12 mouse cellular contexts compared by ENCODE assay signal in genomic region chr13:83074219-83074965, GRCm38 (mm10).
DNase-seq lines count a peak whose midpoint lies in the region; ATAC-seq and TF ChIP-seq lines count a peak whose summit lies in the region.
"Had no signal": no experiment of that assay in that cellular context is flagged by ENCODE, and none has a peak within 500 bp of the region (broad histone marks: within the 10 kb centered on the region; RNA-seq: fewer than 3 reads in every experiment).

No protein-coding gene starts in this region.

- no peak for ATAC-seq in heart, embryonic 11.5 days (replicated peaks; ENCODE audit: insufficient number of reproducible peaks, low FRiP score, low TSS enrichment)
- no peak for ATAC-seq in lung, embryonic 14.5 days (ENCODE audit: insufficient read depth)
- ATAC-seq in common myeloid progenitor, adult 5-6 weeks (replicated peaks; ENCODE audit: low read depth, poor library complexity, severe bottlenecking) = peak; percentile 85
- ATAC-seq: intestine, embryonic 16.5 days had no signal

- peak; percentile 89 for DNase-seq in heart, adult 11 months
- peak; percentile 40 for DNase-seq in lung, embryonic 14.5 days
- no peak for DNase-seq in lung, adult 2 months
- peak; percentile 12 to 62 for DNase-seq in monocyte, adult 2 months (ENCODE audit: low read depth in 1 of 2, low spot score in 2 of 2)
- DNase-seq in adrenal gland, postnatal 10 days = no peak
- no peak for DNase-seq in left cerebral cortex, postnatal 4 days
- DNase-seq: cerebellum, adult 9-10 months had no signal

- H3K36me3 ChIP-seq in heart, embryonic 11.5 days (ENCODE audit: control insufficient read depth, insufficient read depth, low read length) = no peaks in the 10 kb centered on the region
- no peaks in the 10 kb centered on the region for H3K36me3 ChIP-seq in lung, embryonic 14.5 days (ENCODE audit: insufficient read depth)
- H3K36me3 ChIP-seq: hindbrain, embryonic 10.5 days; limb, embryonic 10.5 days had no signal

- H3K4me1 ChIP-seq in heart, embryonic 11.5 days (ENCODE audit: control insufficient read depth, insufficient read depth, low read length) = no peaks in the 10 kb centered on the region
- no peaks in the 10 kb centered on the region for H3K4me1 ChIP-seq in lung, embryonic 14.5 days (ENCODE audit: insufficient read depth)
- H3K4me1 ChIP-seq in lung, adult 2 months (ENCODE audit: control insufficient read depth, insufficient read depth, low read length) = no peaks in the 10 kb centered on the region
- H3K4me1 ChIP-seq: hindbrain, embryonic 10.5 days; limb, embryonic 10.5 days had no signal

- no peaks in the 10 kb centered on the region for H3K9me3 ChIP-seq in heart, embryonic 11.5 days (replicated peaks; ENCODE audit: control insufficient read depth, low read length)
- H3K9me3 ChIP-seq in lung, embryonic 14.5 days (ENCODE audit: low read depth, low read length) = no peaks in the 10 kb centered on the region
- H3K9me3 ChIP-seq: hindbrain, embryonic 10.5 days; limb, embryonic 10.5 days had no signal

- no peak overlapping the region for H3K27ac ChIP-seq in heart, embryonic 11.5 days (ENCODE audit: low read depth, low read length)
- H3K27ac ChIP-seq in lung, embryonic 14.5 days (ENCODE audit: low read depth) = no peak overlapping the region
- H3K27ac ChIP-seq: hindbrain, embryonic 10.5 days; limb, embryonic 10.5 days had no signal

- TF ChIP-seq POLR2A in lung, adult 2 months (IDR thresholded peaks at IDR 0.05; ENCODE audit: borderline replicate concordance, extremely low read depth, low read depth, low read length) = no peak

- no peak overlapping the region for H3K9ac ChIP-seq in heart, embryonic 11.5 days (ENCODE audit: low read depth, low read length)
- no peak overlapping the region for H3K9ac ChIP-seq in lung, embryonic 14.5 days

- intact Hi-C loops in left cerebral cortex, postnatal 4 days (cut with DNase I) = no loop called here

- no peak overlapping the region for H3K4me3 ChIP-seq in heart, embryonic 11.5 days (ENCODE audit: low read depth, low read length)
- H3K4me3 ChIP-seq in lung, embryonic 14.5 days (ENCODE audit: low read depth, low read length) = no peak overlapping the region
- H3K4me3 ChIP-seq in lung, adult 2 months (replicated peaks; ENCODE audit: extremely low read depth, low read depth, low read length) = no peak overlapping the region
- H3K4me3 ChIP-seq: hindbrain, embryonic 10.5 days; limb, embryonic 10.5 days had no signal

- H3K4me2 ChIP-seq in heart, embryonic 11.5 days = no peak overlapping the region
- no peak overlapping the region for H3K4me2 ChIP-seq in lung, embryonic 14.5 days

- no peak for TF ChIP-seq CTCF in lung, embryonic 14.5 days (IDR thresholded peaks at IDR 0.05; ENCODE audit: low read depth)
- no peak for TF ChIP-seq CTCF in lung, adult 2 months (IDR thresholded peaks at IDR 0.05; ENCODE audit: insufficient read depth, low read length)

- WGBS in heart, embryonic 11.5 days (ENCODE audit: insufficient replicate concordance) = 83% methylated on average over 6 of the region's 6 CpGs
- WGBS in lung, embryonic 14.5 days = 78% methylated on average over 6 of the region's 6 CpGs
- 73% methylated on average over 6 of the region's 6 CpGs for WGBS in lung, adult 2 months

- H3K27me3 ChIP-seq in heart, embryonic 11.5 days (ENCODE audit: control insufficient read depth, insufficient read depth, low read length) = no peaks in the 10 kb centered on the region
- no peaks in the 10 kb centered on the region for H3K27me3 ChIP-seq in lung, embryonic 14.5 days (ENCODE audit: insufficient read depth, low read length)

Comparison
In these comparisons a context has a peak if more than half of its experiments do, and no peak if none do; other contexts are left out.
1. DNase-seq: peak in heart, adult 11 months (single experiment), lung, embryonic 14.5 days (single experiment) and monocyte, adult 2 months (2 of 2); none in lung, adult 2 months (single experiment), adrenal gland, postnatal 10 days (single experiment) and left cerebral cortex, postnatal 4 days (single experiment).